Mouse (Mus musculus): ENCODE results near the gene Mup5.
A peak's percentile ranks its signal among the peaks of the same experiment; 100 is the strongest.
"Not testable (repeated sequence)": the region's sequence is repeated elsewhere in the genome, so short reads cannot be mapped to it uniquely, and the experiment has no call there.

Mup5 gene

GRCm38 (mm10) chr4:61834952-61835708 is at the start of gene Mup5:
Gene Mup5, minus strand, starts transcription at chr4:61835233.
- DNase-seq = no peak

GRCm38 (mm10) chr4:61858160-61858559 is 23.1 kb upstream of the Mup5 start:
- no peak for DNase-seq

- no peak for DNase-seq
These were observed 21.0 kb upstream of the Mup5 start for GRCm38 (mm10) chr4:61855831-61856698.

GRCm38 (mm10) chr4:61855344-61855743 is 20.3 kb upstream of the Mup5 start:
- DNase-seq = no peak

GRCm38 (mm10) chr4:61844758-61845455 is 9.9 kb upstream of the Mup5 start:
- no peak for DNase-seq

GRCm38 (mm10) chr4:61829211-61829610 is 5.8 kb downstream of the Mup5 start:
- DNase-seq = no peak

- no peak for DNase-seq
These were observed 11.8 kb downstream of the Mup5 start for GRCm38 (mm10) chr4:61823185-61823584.

GRCm38 (mm10) chr4:61822541-61822940 is 12.5 kb downstream of the Mup5 start:
- DNase-seq = not testable (repeated sequence)

GRCm38 (mm10) chr4:61815602-61816001 is 19.4 kb downstream of the Mup5 start:
- DNase-seq = no peak

- DNase-seq = no peak
These were observed 21.6 kb downstream of the Mup5 start for GRCm38 (mm10) chr4:61813435-61813834.

- peak; percentile 13 for DNase-seq
These were observed 23.8 kb downstream of the Mup5 start for GRCm38 (mm10) chr4:61811193-61811592.

- not testable (repeated sequence) for DNase-seq
These were observed 26.1 kb downstream of the Mup5 start for GRCm38 (mm10) chr4:61808926-61809325.

GRCm38 (mm10) chr4:61789699-61790098 is 45.3 kb downstream of the Mup5 start:
- not testable (repeated sequence) for DNase-seq

- DNase-seq = not testable (repeated sequence)
These were observed 50.8 kb downstream of the Mup5 start for GRCm38 (mm10) chr4:61784231-61784630.

GRCm38 (mm10) chr4:61782169-61782568 is 52.9 kb downstream of the Mup5 start, which contains the start of gene Mup19:
Gene Mup19, minus strand, starts transcription at chr4:61782269.
- DNase-seq = not testable (repeated sequence)

All from right cerebral cortex, postnatal 4 days (tissue).